Mouse (Mus musculus) embryonic fibroblast, embryonic 13.5 days (primary cell): ENCODE results near the gene Trappc3. TPM values are rescaled to one million over a fixed set of nuclear protein-coding genes. Genes with fewer than 3 reads are reported as not detected.

Experiments used
- H3K27ac ChIP-seq: 2 replicates; pipeline ENCODE4 v1.5.1; 2012; ENCODE audit warnings: low read length, control low read depth, inconsistent platforms; ENCODE audit not compliant: insufficient read depth
- H3K4me1 ChIP-seq: 2 replicates; pipeline ENCODE4 v1.6.1; 2011; ENCODE audit warnings: low read length; ENCODE audit not compliant: control insufficient read depth, insufficient read depth
- H3K4me3 ChIP-seq: 2 replicates; pipeline ENCODE4 v1.5.1; 2011; ENCODE audit warnings: mild to moderate bottlenecking, control low read depth, low read length; ENCODE audit not compliant: insufficient read depth
- CTCF ChIP-seq: IDR thresholded peaks from 2 replicates; pipeline ENCODE4 v1.5.1; 2011; ENCODE audit warnings: mild to moderate bottlenecking, control low read depth, low read length, moderate library complexity, borderline replicate concordance; ENCODE audit not compliant: insufficient read depth
- POLR2A ChIP-seq: IDR thresholded peaks from 2 replicates; pipeline ENCODE4 v1.6.1; 2011; ENCODE audit warnings: low read depth, mild to moderate bottlenecking, control low read depth, low read length, moderate library complexity
- polyA plus RNA-seq: library from polyadenylated mRNA; stranded (reverse); fragments of >200 nt; gene quantifications from 2 replicates; pipeline ENCODE4 v1.2.4, GENCODE M21; 2011; ENCODE audit warnings: low read depth; ENCODE audit not compliant: missing spikeins, insufficient read length

Gene Trappc3
- polyA plus RNA-seq, 1 experiment, result 102 TPM

- H3K4me1 ChIP-seq, result peaks cover 23% of the 10 kb centered on the region
- TF ChIP-seq CTCF (no peak), POLR2A (no peak)
Observed at GRCm38 (mm10) chr4:126248261-126248868, 13.8 kb upstream of the Trappc3 start.

GRCm38 (mm10) chr4:126250659-126251058 is 11.5 kb upstream of the Trappc3 start:
- no peak overlapping the region for H3K27ac ChIP-seq
- TF ChIP-seq CTCF (no peak), POLR2A (no peak)
- peaks cover 23% of the 10 kb centered on the region for H3K4me1 ChIP-seq
- no peak overlapping the region for H3K4me3 ChIP-seq

More at GRCm38 (mm10) chr4:126248261-126248868, 13.8 kb upstream of the Trappc3 start:
- H3K4me3 ChIP-seq, result no peak overlapping the region
- no peak overlapping the region for H3K27ac ChIP-seq

- Histone ChIP-seq H3K4me1 (peaks cover 23% of the 10 kb centered on the region), H3K27ac (no peak overlapping the region), H3K4me3 (no peak overlapping the region)
- no peak for TF ChIP-seq CTCF
- no peak for TF ChIP-seq POLR2A
Observed at GRCm38 (mm10) chr4:126251655-126252254, 10.4 kb upstream of the Trappc3 start.

GRCm38 (mm10) chr4:126252411-126253237 is 9.5 kb upstream of the Trappc3 start:
- no peak for TF ChIP-seq CTCF
- TF ChIP-seq POLR2A, result no peak
- Histone ChIP-seq H3K27ac (no peak overlapping the region), H3K4me1 (peaks cover 21% of the 10 kb centered on the region), H3K4me3 (no peak overlapping the region)

GRCm38 (mm10) chr4:126253637-126254272 is 8.4 kb upstream of the Trappc3 start:
- peaks cover 19% of the 10 kb centered on the region for H3K4me1 ChIP-seq

GRCm38 (mm10) chr4:126254315-126255112 is 7.6 kb upstream of the Trappc3 start:
- Histone ChIP-seq H3K4me1 (peaks cover 24% of the 10 kb centered on the region), H3K27ac (no peak overlapping the region)
- peak; percentile 71 for TF ChIP-seq POLR2A
- no peak for TF ChIP-seq CTCF

More at GRCm38 (mm10) chr4:126253637-126254272, 8.4 kb upstream of the Trappc3 start:
- no peak overlapping the region for H3K27ac ChIP-seq
- H3K4me3 ChIP-seq, result peak overlapping the region; percentile 96
- no peak for TF ChIP-seq CTCF
- TF ChIP-seq POLR2A, result no peak

GRCm38 (mm10) chr4:126255113-126256001 is 6.8 kb upstream of the Trappc3 start:
- TF ChIP-seq CTCF (no peak), POLR2A (no peak)
- Histone ChIP-seq H3K27ac (peak overlapping the region; percentile 61), H3K4me3 (peak overlapping the region; percentile 96), H3K4me1 (peaks cover 24% of the 10 kb centered on the region)

More at GRCm38 (mm10) chr4:126254315-126255112, 7.6 kb upstream of the Trappc3 start:
- peak overlapping the region; percentile 96 for H3K4me3 ChIP-seq

GRCm38 (mm10) chr4:126256131-126256791 is 5.9 kb upstream of the Trappc3 start, which contains the start of gene Map7d1:
Gene Map7d1, minus strand, starts transcription at chr4:126256343.
- H3K27ac ChIP-seq, result peak within 1 kb of the TSS; percentile 92

More at GRCm38 (mm10) chr4:126256131-126256791, 5.9 kb upstream of the Trappc3 start, which contains the start of gene Map7d1:
- H3K4me1 ChIP-seq, result peaks cover 15% of the 10 kb centered on the region
- TF ChIP-seq CTCF (no peak), POLR2A (peak; percentile 99)
- peak within 1 kb of the TSS; percentile 96 for H3K4me3 ChIP-seq
